Mouse (Mus musculus): Measurements from ENCODE around the gene Lyzl4. TPM values are rescaled to one million over a fixed set of nuclear protein-coding genes. Genes with fewer than 3 reads are reported as not detected.

The Lyzl4 gene
- polyA plus RNA-seq, 1 experiment, result 0.32 TPM

- 82% methylated on average over 13 of the region's 13 CpGs for WGBS
- no peaks in the 10 kb centered on the region for H3K27me3 ChIP-seq (ENCODE audit: control insufficient read depth, insufficient read depth, low read length)
- no peak overlapping the region for H3K4me3 ChIP-seq (ENCODE audit: low read depth, low read length)
- no peak overlapping the region for H3K27ac ChIP-seq (ENCODE audit: insufficient read depth, low read depth, low read length)
- no peaks in the 10 kb centered on the region for H3K36me3 ChIP-seq (ENCODE audit: control insufficient read depth, insufficient read depth, low read length)
- no peaks in the 10 kb centered on the region for H3K4me1 ChIP-seq (ENCODE audit: control insufficient read depth, insufficient read depth, insufficient read length, low read length)
- no peak for TF ChIP-seq POLR2A (IDR thresholded peaks at IDR 0.05; ENCODE audit: low read depth, low read length)
- no peak for TF ChIP-seq CTCF (IDR thresholded peaks at IDR 0.05; ENCODE audit: extremely low read depth, insufficient read length, insufficient replicate concordance, low read depth, low read length)
Measured at GRCm38 (mm10) chr9:121592948-121593550, 48.8 kb downstream of the Lyzl4 start.

GRCm38 (mm10) chr9:121589533-121589932, 52.4 kb downstream of the Lyzl4 start:
- Histone ChIP-seq H3K27me3 (ENCODE audit: control insufficient read depth, insufficient read depth, low read length) (no peaks in the 10 kb centered on the region), H3K4me3 (ENCODE audit: low read depth, low read length) (no peak overlapping the region), H3K36me3 (ENCODE audit: control insufficient read depth, insufficient read depth, low read length) (no peaks in the 10 kb centered on the region), H3K27ac (ENCODE audit: insufficient read depth, low read depth, low read length) (no peak overlapping the region), H3K4me1 (ENCODE audit: control insufficient read depth, insufficient read depth, insufficient read length, low read length) (no peaks in the 10 kb centered on the region)
- TF ChIP-seq POLR2A (IDR thresholded peaks at IDR 0.05; ENCODE audit: low read depth, low read length) (no peak), CTCF (IDR thresholded peaks at IDR 0.05; ENCODE audit: extremely low read depth, insufficient read length, insufficient replicate concordance, low read depth, low read length) (no peak)
- WGBS, result 43% methylated on average over 2 of the region's 2 CpGs

- no peak overlapping the region for H3K27ac ChIP-seq (ENCODE audit: insufficient read depth, low read depth, low read length)
- H3K4me1 ChIP-seq (ENCODE audit: control insufficient read depth, insufficient read depth, insufficient read length, low read length), result peaks cover 8% of the 10 kb centered on the region; the same call in 1 of the 2 replicates
- H3K36me3 ChIP-seq (ENCODE audit: control insufficient read depth, insufficient read depth, low read length), result no peaks in the 10 kb centered on the region
- WGBS, result 60% methylated on average over 5 of the region's 5 CpGs
- H3K4me3 ChIP-seq (ENCODE audit: low read depth, low read length), result no peak overlapping the region
- no peaks in the 10 kb centered on the region for H3K27me3 ChIP-seq (ENCODE audit: control insufficient read depth, insufficient read depth, low read length)
- no peak for TF ChIP-seq POLR2A (IDR thresholded peaks at IDR 0.05; ENCODE audit: low read depth, low read length)
- no peak for TF ChIP-seq CTCF (IDR thresholded peaks at IDR 0.05; ENCODE audit: extremely low read depth, insufficient read length, insufficient replicate concordance, low read depth, low read length)
Measured at GRCm38 (mm10) chr9:121574380-121574779, 67.5 kb downstream of the Lyzl4 start.

- Histone ChIP-seq H3K4me3 (ENCODE audit: low read depth, low read length) (no peak overlapping the region), H3K4me1 (ENCODE audit: control insufficient read depth, insufficient read depth, insufficient read length, low read length) (peaks cover 28% of the 10 kb centered on the region; the same call in 1 of the 2 replicates), H3K27ac (ENCODE audit: insufficient read depth, low read depth, low read length) (no peak overlapping the region), H3K27me3 (ENCODE audit: control insufficient read depth, insufficient read depth, low read length) (no peaks in the 10 kb centered on the region), H3K36me3 (ENCODE audit: control insufficient read depth, insufficient read depth, low read length) (no peaks in the 10 kb centered on the region)
- TF ChIP-seq CTCF (IDR thresholded peaks at IDR 0.05; ENCODE audit: extremely low read depth, insufficient read length, insufficient replicate concordance, low read depth, low read length), result no peak
- TF ChIP-seq POLR2A (IDR thresholded peaks at IDR 0.05; ENCODE audit: low read depth, low read length), result no peak
- 15% methylated on average over 1 of the region's 1 CpGs for WGBS
Measured at GRCm38 (mm10) chr9:121568451-121568850, 73.4 kb downstream of the Lyzl4 start.

GRCm38 (mm10) chr9:121566387-121566786, 75.5 kb downstream of the Lyzl4 start:
- H3K27me3 ChIP-seq (ENCODE audit: control insufficient read depth, insufficient read depth, low read length), result no peaks in the 10 kb centered on the region
- H3K27ac ChIP-seq (ENCODE audit: insufficient read depth, low read depth, low read length), result peak overlapping the region; percentile 40; the same call in 1 of the 2 replicates
- TF ChIP-seq POLR2A (IDR thresholded peaks at IDR 0.05; ENCODE audit: low read depth, low read length) (no peak), CTCF (IDR thresholded peaks at IDR 0.05; ENCODE audit: extremely low read depth, insufficient read length, insufficient replicate concordance, low read depth, low read length) (no peak)
- H3K4me3 ChIP-seq (ENCODE audit: low read depth, low read length), result no peak overlapping the region
- 37% methylated on average over 7 of the region's 7 CpGs for WGBS
- peaks cover 24% of the 10 kb centered on the region; the same call in 1 of the 2 replicates for H3K4me1 ChIP-seq (ENCODE audit: control insufficient read depth, insufficient read depth, insufficient read length, low read length)
- H3K36me3 ChIP-seq (ENCODE audit: control insufficient read depth, insufficient read depth, low read length), result no peaks in the 10 kb centered on the region

GRCm38 (mm10) chr9:121563276-121563675, 78.6 kb downstream of the Lyzl4 start:
- H3K4me3 ChIP-seq (ENCODE audit: low read depth, low read length), result no peak overlapping the region
- no peaks in the 10 kb centered on the region for H3K36me3 ChIP-seq (ENCODE audit: control insufficient read depth, insufficient read depth, low read length)
- peaks cover 21% of the 10 kb centered on the region; the same call in 1 of the 2 replicates for H3K4me1 ChIP-seq (ENCODE audit: control insufficient read depth, insufficient read depth, insufficient read length, low read length)
- no peaks in the 10 kb centered on the region for H3K27me3 ChIP-seq (ENCODE audit: control insufficient read depth, insufficient read depth, low read length)
- 87% methylated on average over 7 of the region's 7 CpGs for WGBS
- no peak overlapping the region for H3K27ac ChIP-seq (ENCODE audit: insufficient read depth, low read depth, low read length)
- TF ChIP-seq CTCF (IDR thresholded peaks at IDR 0.05; ENCODE audit: extremely low read depth, insufficient read length, insufficient replicate concordance, low read depth, low read length) (no peak), POLR2A (IDR thresholded peaks at IDR 0.05; ENCODE audit: low read depth, low read length) (no peak)

- H3K4me1 ChIP-seq (ENCODE audit: control insufficient read depth, insufficient read depth, insufficient read length, low read length), result peaks cover 3% of the 10 kb centered on the region; the same call in 1 of the 2 replicates
- H3K27ac ChIP-seq (ENCODE audit: insufficient read depth, low read depth, low read length), result no peak overlapping the region
- 83% methylated on average over 7 of the region's 7 CpGs for WGBS
- TF ChIP-seq CTCF (IDR thresholded peaks at IDR 0.05; ENCODE audit: extremely low read depth, insufficient read length, insufficient replicate concordance, low read depth, low read length) (no peak), POLR2A (IDR thresholded peaks at IDR 0.05; ENCODE audit: low read depth, low read length) (no peak)
- no peak overlapping the region for H3K4me3 ChIP-seq (ENCODE audit: low read depth, low read length)
- no peaks in the 10 kb centered on the region for H3K36me3 ChIP-seq (ENCODE audit: control insufficient read depth, insufficient read depth, low read length)
- H3K27me3 ChIP-seq (ENCODE audit: control insufficient read depth, insufficient read depth, low read length), result no peaks in the 10 kb centered on the region
Measured at GRCm38 (mm10) chr9:121560515-121560914, 81.4 kb downstream of the Lyzl4 start.
